Mouse (Mus musculus) spleen, postnatal 14 days (tissue): ENCODE results near the gene Kirrel3.

ENCODE experiments used
- DNase-seq, 2 experiments: peaks; one replicate each; pipeline ENCODE4 v3.0.0; 2021 to 2022; ENCODE audit warnings: low spot score in 2 of 2

The Kirrel3 gene

DNA sequence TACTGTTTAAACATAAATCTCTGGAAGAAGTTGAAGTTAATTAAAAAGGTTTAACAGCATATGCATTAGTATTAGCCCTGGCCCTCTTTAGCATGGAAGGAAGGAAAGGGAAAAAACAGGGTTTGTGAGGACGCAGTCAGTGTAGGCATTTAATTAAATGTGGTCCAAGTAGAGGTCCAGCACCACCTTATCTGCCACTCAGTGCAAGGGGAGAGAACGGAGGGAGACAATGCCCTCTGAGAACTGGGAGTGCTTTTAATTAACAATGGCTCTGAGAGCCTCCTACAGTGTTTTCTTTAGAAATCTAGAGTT, 339.4 kb downstream of the Kirrel3 start:
- no peak for DNase-seq

DNA sequence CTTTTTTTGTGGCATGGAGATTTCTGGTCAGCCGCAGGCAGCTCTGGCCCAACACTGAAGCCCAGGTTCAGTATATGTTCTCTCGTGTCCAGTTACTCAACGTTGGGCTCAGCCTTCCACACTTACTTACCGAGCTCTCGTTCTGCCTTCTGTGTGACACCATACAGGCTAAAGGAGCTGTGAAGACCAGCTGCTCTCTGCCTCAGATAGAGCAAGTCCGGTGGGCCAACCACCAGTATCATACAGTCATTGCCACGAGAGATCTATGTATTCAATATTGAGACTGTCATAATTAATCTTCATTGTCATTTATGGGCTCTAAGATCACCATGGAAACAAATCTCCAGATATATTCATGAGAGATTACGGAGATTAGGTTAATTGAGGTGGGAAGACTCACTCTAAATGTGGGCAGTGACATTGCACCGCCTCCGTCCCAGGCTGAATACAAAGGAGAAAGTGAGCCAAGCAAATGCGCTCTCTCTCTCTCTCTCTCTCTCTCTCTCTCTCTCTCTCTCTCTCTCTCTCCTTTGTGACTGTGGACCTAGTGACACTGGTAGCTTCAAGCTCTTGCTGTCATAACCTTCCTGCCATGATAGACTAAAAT, 339.8 kb downstream of the Kirrel3 start:
- DNase-seq, result no peak

DNA sequence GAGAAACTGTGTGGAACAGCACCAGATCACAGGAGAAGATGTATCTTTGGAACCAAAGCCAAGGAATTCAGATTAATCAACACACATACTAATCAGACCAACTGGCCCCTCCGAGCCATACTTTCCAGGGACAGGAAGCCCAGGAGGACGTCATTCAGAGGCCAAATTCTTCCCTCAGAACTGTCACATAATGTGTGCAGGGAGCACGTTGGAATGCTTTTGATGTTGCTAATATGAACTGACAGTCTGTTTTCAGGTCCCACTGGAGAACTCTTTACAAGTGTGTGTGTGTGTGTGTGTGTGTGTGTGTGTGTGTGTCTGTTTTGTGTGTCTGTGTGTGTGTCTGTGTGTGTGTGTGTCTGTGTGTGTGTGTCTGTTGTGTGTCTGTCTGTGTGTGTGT, 345.0 kb downstream of the Kirrel3 start:
- no peak for DNase-seq

DNA sequence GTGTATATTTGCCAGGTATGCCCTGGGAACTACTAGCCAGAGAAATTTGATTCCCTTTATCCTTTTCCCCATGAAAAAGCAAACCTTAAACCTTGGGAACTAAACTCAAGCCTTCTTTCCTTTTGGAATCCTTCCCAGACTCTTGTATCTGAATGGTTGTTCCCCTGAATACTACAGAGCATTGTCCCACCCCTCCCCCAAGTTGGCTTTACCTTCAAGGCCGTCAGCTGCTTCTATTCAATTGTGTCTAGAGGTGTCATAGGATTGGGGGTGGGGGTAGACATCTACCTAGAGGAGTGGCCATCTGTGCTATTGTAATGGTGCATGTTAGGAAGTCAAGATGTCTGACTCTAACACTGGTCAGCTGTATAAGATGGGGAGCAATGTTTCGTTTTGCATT, 351.1 kb downstream of the Kirrel3 start:
- DNase-seq, result no peak

DNA sequence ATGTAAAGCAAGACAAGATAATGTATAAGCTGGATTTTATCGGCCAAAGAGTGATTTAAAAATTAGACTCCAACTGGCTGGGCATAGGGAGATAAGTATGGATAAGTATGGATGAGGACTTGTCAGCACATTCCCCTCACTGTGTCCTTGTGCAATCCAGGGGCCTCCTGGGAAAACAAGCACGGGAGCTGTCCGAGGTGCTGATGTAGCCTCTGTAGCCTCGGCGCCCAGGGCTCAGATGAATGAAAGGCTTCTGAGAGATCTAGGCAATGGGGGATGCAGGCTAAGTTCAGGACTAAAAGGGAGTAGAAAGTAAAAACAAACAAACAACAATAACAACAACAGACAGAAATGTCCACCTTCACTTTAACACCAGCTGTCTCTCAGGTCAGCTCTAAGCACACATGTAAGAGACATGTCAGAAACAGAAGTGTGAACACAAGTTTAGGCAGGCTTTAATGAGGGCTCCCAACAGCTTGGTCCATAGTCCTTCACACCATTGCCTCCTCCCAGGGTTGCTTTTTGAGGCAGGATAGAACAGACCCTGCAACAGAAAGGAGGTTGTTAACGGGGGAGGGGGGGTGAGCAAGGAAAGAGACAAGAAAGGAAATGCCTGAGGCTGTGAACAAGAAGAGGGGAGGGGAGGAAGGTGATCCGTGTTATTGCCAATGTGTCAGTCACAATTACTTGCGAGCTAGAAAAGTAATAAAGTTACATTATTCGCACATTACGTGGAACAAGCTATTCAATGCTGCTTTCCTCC, 352.2 kb downstream of the Kirrel3 start:
- no peak for DNase-seq

DNA sequence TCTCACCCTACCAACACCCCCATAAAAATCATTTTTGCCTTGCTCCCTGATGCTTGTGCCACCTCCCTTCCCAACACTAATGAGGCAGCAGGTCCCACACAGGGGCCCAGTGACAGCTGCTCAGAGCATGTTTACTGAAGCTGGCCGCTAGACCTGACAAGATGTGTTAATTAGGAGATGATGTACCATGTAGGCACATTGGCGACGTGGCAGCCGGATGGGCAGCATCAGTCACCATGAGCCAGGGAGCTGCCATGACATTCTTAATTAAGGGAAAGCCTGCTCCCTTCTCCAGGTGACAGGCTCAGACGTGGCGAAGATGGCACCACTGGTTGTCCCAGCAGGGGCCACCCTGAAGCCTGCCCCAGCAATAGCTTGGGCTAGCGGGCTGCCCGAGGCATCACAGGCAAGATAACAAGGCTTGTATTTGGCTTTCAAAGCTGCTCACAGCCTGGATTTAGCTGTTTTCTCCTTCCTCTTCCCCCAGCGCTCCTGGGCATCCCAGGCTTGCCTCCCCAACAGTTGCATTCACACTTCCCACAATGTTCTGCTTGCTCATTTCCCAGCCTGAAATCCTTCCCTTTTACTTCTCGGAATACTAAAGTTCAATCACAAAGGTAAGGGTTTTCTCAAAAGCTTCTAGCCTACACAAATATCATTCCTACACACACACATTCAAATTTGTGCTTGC, 357.7 kb downstream of the Kirrel3 start:
- no peak for DNase-seq

DNA sequence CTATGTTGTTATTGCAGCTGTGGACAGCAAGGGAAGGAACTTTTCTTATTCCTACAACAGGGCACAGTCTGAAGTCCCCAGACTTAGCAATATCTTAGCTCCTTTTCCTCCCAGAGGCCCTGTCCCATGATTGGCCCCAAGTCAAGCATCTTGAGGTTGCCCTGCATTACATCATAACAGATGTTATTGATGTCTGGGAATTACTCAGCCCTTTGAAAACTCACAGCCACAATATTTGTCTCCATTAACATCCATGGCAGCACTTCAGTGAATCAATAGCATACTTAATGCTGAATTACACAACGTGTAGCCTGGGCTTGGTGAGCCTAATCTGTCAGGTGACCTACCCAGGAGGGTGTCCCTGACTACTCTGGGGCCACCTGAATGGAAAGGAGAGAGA, 360.7 kb downstream of the Kirrel3 start:
- no peak for DNase-seq

DNA sequence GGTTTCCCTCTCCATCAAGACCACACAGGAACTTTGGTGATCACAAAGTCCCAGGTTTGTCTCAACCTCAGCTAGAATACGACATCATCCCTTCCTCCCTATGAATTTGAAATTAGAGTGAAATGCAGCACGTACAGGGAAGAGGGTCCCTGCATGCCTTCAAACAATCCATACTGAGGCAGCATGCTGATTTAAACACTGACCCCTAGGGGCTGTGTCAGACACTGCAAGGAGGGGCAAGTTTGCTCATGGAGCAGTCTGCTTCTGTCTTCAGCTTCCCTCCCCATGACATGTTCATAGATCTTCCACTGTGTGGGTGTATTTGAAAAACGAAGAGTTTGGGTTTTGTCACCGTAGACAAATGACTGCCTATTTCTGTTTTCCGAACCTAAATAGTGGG, 362.0 kb downstream of the Kirrel3 start:
- DNase-seq, result no peak

DNA sequence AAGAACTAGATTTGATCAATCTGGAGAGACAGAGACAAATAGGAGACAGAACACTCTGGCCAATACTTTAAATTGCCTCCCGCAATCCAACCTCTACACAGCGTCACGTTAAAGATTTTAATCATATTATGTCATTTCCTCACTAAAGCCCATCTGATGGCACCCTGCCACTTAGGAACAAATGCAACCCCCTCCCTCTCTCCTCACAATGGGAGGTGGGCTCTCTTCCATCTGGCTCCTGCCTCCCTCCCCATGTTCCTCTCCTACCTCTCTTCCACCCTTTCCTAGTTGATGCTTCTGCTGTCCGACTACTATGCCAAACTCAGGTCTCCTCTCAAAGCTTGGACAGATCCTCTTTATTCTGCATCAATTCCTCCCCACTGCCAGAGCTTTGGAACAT, 365.4 kb downstream of the Kirrel3 start:
- DNase-seq, result no peak

DNA sequence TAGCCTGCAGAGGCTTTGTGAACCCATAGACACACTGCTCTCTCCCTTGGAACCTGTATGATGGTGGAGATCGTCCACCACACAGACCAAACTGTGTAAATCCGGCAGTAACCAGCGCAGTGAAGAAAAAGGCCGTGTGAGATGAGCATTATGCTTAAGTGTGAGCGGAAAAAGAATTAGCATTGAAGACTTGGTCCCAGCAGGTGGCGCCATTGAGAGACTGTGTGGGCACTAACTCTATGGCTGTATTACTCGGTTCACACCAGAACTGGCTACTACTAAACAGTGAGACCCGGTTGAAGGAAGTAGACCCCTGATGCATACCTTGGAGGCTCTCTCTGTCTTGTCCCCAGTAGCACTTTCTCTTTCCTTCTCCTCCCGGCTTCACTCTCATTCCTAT, 371.9 kb downstream of the Kirrel3 start:
- no peak for DNase-seq

DNA sequence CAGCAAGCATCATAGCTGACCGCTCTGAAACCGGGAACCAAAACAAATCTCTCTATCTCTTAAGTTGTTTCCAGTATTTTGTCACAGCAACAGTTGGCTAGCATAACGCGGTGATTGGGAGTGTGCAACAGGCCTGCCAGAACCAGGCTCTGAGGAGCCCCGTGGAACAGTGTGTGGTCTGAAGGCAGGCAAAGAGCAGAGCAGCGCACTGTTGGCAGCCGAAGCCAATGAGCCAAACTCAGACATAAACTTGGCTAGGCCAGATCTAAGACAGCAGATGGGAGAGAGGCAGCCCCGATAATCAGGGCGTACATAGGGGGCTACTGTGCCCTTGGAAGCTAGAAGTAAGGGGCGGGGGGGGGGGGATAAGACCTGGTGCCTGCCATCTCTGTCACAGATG, 372.4 kb downstream of the Kirrel3 start:
- DNase-seq, result no peak

DNA sequence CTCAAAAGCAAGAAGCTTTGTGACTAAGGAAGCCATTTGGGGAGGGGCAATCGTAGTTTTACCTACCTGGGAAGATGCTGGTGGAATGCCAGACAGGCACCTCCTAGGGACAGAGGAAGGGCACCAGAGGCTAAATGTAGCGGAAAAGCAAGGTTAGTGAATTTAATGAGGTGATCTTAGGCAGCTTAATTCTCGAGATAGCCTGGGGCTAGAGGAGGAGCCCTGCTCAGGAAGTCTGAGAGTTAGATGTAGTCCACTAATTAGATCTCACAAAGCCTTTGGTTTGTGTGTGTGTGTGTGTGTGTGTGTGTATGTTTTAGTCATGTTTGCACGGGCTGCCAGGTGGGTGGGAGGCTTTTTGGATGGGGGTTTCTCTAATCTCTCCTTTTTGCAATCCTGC, 375.2 kb downstream of the Kirrel3 start:
- DNase-seq, result no peak

DNA sequence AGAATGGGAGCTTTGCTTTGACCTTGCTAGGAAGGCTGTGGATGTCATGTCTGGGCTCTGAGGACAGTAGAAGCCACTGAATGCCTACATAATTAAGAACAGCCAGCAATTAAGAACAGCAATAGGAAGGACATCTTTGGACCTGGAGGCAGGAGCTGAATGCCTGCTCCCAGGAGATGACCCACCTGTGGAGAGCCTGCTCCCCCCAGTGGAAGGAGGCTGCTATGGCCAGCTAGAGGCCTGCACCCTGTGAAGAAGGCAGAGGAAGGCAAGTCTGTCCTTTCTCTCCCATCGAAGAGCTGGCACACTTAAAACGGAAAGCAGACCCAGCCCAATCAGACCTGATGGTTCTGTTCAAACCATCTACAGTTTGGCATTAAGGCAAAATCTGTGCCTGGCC, 376.1 kb downstream of the Kirrel3 start:
- DNase-seq, result no peak

DNA sequence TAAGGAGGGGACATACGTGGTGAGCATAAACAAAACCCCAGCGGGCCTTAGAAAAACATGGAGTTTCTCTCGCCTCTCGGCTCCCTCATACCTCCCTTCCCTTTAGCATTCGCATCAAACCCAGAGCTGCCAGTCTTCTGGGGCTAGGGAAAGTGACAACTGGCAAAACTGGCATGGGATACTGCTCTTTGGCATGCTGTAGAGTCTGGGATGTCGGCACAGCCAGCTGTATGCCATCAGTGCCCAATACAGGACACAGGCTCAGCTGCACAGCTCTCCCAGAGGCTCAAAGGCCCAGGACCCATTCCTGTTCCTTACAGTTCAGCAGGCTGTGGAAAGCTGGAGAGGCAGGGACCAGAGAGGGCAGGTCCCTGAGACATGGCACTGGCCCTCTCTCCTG, 379.9 kb downstream of the Kirrel3 start:
- DNase-seq, result no peak

DNA sequence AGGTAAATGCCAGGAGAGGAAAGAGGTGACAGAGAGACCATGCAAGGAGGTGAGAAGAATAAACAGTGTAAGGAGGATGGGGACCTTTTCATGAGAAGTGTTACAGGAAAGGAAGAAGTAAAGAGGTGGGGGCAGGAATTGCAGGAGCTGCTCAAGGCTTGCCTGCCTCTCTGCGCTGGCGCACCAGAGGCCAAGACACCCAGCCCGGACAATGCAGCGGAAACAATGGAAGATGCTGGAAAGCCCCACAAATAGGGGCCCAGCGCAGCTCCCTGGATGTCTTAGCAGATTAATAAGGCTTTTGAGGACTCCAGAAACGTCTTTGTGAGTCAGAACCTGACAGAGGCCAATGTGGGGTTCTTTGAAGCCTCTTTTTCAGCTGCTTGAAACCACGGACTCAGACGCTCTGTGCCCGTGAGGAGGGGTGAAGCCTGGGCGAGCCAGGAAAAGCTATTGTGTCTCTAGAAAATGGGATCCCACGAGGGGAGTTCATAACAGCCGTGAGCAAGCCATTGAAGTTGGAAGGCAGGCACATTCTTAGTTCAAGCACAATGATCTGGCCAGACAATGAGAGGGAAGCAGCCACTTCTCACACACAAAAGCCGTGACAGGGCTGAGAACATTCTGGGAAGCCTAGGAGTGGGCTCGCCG, 385.7 kb downstream of the Kirrel3 start:
- DNase-seq, result no peak

DNA sequence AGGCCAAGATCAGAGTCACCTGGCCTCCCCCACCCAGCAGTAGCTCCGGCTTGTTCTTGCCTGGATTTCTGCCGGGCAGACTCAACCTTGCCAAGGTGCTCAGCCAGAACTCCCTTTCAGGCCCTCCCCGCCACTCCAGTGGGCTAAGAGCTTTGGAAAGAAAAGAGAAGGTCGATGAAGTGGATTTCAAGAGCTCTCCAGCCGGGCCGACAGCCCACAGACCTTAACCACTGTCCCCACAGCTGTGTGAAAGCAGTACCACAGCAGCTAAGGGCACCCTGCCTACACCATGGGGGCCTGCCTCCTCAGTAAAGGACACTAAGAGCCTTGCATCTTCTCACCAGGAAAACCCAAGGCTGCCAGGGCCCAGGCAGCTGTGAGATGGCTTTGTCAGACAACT, 389.5 kb downstream of the Kirrel3 start:
- DNase-seq, result no peak

DNA sequence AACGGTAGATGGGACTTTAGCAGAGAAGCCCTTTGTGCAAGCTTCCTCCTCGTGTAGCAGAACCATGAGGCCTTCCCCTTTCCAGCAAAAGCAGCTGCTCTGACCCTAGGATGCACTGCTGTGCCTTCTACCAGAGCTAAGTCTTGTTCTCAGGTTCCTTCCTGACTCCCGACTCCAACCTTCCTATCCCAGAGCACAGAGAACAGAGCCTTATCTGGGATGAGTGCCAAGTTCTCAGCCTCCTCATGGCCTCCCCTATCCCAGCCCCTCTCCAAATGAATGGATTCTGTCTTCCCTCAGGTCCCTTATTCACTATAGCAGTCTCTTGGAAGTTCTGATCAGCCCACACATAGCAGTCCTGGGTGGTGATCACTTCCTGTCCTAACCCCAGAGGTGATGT, 391.5 kb downstream of the Kirrel3 start:
- DNase-seq, result no peak

DNA sequence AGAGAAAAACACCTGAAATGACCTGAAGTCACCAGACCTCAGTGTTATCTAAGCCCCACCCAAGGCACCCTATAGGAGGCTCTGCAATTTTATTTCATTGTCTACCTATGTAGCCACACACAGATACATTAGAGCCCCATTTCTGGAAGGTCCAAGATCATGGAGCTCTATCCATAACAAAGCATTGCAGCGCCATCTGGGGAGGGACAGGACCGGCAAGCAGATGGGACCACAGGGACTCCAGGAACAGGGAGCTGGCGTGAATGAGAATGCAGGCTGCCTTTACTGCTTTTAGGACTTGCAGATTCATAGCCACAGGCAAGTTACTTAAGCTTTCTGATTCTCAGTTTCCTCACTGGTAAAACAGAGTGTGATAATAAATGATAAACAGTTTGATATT, 392.1 kb downstream of the Kirrel3 start:
- no peak for DNase-seq

DNA sequence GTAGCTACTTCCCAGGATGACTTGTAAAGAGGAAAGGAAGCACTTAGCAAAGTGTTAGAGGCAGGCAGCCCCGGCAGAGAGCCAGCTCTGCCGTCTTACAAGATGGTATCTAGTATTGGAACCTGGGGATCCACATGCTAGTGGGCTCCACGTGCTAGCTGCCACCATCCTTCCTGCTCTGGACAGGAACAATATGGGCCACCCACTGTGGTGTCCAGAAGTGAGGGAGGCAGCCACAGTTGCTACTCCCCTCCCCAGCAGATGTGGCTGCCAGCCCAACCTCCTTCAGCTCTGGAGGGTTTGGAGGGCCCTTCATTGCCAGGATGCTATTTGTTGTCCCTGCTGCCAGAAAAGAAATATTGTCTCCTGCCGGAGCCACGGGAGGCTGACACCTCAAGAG, 396.1 kb downstream of the Kirrel3 start:
- no peak for DNase-seq

DNA sequence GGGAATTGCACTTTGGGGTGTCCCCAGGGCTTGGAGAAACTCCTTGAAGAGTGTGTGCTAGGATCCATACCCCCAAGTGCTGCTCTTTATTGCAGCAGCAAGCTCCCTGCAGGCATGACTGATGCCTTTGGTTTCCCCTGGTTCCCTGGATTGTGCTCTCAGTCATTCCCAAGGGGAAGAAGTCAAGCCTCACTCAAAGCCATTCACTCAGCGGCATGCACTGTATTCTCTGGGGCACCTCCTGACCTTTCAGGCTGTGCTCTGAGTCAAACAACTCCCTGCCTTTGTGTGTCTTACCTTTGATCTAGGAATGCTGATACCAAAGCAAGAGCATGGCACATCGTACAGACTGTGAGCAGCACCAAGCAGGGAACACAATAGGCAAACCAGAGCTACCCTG, 396.5 kb downstream of the Kirrel3 start:
- DNase-seq, result no peak

DNA sequence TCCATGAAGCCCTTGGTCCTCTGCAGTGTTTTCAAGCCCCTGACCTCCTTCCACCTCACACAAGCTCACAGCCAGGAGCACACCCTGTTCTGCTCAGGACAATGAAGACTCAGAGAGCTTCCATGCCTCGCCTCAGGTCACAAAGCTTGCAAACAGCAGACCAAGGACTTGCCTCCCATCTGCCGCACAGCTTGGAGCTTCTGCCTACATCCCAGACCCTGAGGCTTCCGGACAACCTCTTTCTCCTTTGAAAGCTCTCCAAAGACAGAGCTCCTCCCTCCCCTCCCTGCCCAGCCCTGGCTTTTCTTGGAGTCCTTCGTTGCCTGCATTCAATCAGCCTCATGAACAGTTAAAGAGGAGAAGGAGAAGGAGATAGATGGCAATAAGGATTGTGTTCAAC, 397.4 kb downstream of the Kirrel3 start:
- DNase-seq, result no peak

DNA sequence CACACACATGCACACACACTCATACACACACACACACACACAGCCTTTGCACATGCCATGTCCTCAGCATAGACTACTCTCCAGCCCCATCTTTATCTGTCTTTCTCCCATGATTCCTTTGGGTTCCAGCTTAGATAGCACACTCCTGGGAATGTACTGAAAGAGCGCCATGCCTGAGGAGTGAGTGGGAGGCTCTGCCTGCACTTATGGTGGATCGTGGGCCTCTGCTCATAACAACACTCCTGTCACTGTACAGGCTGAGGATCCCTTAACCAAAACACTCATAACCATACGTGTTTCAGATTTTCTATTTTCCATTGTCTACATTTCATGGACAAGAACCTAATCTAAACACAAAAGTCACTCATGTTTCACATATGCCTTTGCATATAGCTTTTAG, 398.6 kb downstream of the Kirrel3 start:
- no peak for DNase-seq

DNA sequence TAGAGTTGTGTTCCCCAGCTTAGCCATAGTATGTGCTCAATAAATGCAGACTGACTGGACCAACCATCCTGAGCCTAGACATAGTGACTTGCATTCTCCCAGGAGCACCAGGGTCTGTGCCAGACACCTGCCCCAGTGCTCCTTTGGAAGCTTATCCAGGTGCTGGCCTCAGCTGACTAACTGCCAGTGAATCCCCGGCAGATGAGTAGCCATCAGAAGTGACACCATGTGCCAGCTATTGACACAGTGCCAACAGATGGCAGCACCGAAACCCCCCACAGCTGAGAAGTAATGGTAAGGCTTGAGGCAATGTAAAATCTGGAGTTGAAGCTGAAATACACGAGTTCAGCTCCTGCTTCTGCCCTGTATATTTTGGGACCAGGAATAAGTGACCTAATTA, 399.2 kb downstream of the Kirrel3 start:
- DNase-seq, result no peak
